Mouse (Mus musculus) left cerebral cortex, adult 2 months (tissue): ENCODE results near the gene Anapc15-ps. TPM values are rescaled to one million over a fixed set of nuclear protein-coding genes. Genes with fewer than 3 reads are reported as not detected.

ENCODE experiments used
- DNase-seq, 2 experiments: peaks; one replicate each; pipeline ENCODE4 v3.0.0; 2021 to 2022; ENCODE audit warnings: low spot score in 2 of 2, mixed read lengths in 1 of 2; ENCODE audit errors: extremely low spot score in 1 of 2
- H3K27ac ChIP-seq: fragments of 200-600 bp; 2 replicates; pipeline ENCODE4 v1.8.1; 2022
- H3K4me3 ChIP-seq: fragments of 200-600 bp; 2 replicates; pipeline ENCODE4 v1.8.1; 2022
- CTCF ChIP-seq: fragments of 200-600 bp; IDR thresholded peaks from 2 replicates; pipeline ENCODE4 v1.8.1; 2022; ENCODE audit warnings: antibody characterized with exemption, mild to moderate bottlenecking, moderate library complexity
- intact Hi-C: fragments of 180-260 bp; cut with DNase I; formaldehyde crosslinking; loops from one replicate; pipeline ENCODE4 v1.15.1; 2025
- total RNA-seq, 2 experiments: library from RNA; stranded (reverse); gene quantifications; 2 replicates each; pipeline ENCODE4 v1.2.3; 2021

Anapc15-ps gene
- total RNA-seq, 2 experiments from 2014 or later: not detected

DNA sequence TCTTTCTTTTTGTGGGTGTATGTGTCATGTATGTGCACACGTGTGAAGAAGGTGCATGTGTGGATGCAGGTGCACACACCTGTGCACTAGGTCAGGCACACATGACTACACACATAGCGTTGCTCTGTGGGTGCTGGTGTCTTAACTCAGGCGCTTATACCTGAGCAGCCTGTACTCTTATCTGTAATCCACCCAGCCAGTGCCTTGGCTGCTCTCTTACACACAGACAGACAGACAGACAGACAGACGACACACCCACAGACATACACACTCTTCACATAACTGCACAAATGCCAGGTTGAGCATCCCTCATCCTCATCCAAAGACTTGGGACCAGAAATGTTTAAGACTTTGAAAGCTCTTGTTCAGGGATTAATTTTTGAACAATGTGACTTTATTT lies 12.8 kb upstream of the Anapc15-ps start:
- DNase-seq: no peak
- intact Hi-C loops: no loop called here
- Histone ChIP-seq H3K4me3 (no peak overlapping the region), H3K27ac (no peak overlapping the region)
- no peak for TF ChIP-seq CTCF

GRCm38 (mm10) chr10:95684782-95685555 lies 11.7 kb upstream of the Anapc15-ps start:
- intact Hi-C loops: loop anchor here (5.0 kb wide), 1 partner anchor 128 kb away; no protein-coding TSS in a partner anchor
- H3K4me3 ChIP-seq: no peak overlapping the region
- H3K27ac ChIP-seq: no peak overlapping the region
- DNase-seq: no peak
- no peak; the same call in 1 of the 2 replicates for TF ChIP-seq CTCF

DNA sequence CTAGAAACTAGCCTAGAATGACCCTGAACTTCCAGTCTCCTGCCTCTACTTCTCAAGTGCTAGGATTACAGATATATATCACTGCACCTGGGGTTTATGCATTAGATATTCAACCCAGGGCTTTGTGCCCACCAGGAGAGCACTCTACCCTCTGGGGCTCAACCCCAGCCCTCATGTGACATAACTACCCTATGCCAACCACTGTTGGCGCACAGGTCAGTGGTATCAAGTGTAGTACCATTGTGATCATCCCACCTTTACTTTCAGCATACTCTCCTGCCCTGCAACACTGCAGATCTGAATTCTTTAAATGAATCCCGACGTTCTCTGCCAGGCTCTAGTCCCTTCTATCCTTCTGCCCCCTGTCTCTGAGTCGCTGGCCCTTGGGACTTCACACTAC lies 11.0 kb upstream of the Anapc15-ps start:
- no peak overlapping the region for H3K27ac ChIP-seq
- H3K4me3 ChIP-seq: no peak overlapping the region
- no peak for TF ChIP-seq CTCF
- intact Hi-C loops: loop anchor here (5.0 kb wide), 1 partner anchor 127 kb away; no protein-coding TSS in a partner anchor
- no peak for DNase-seq

- H3K4me3 ChIP-seq: no peak overlapping the region
- intact Hi-C loops: loop anchor here (5.0 kb wide), 1 partner anchor 126 kb away; no protein-coding TSS in a partner anchor
- no peak overlapping the region for H3K27ac ChIP-seq
- no peak for DNase-seq
- TF ChIP-seq CTCF: no peak
Observed at GRCm38 (mm10) chr10:95683735-95684134, 10.5 kb upstream of the Anapc15-ps start.

DNA sequence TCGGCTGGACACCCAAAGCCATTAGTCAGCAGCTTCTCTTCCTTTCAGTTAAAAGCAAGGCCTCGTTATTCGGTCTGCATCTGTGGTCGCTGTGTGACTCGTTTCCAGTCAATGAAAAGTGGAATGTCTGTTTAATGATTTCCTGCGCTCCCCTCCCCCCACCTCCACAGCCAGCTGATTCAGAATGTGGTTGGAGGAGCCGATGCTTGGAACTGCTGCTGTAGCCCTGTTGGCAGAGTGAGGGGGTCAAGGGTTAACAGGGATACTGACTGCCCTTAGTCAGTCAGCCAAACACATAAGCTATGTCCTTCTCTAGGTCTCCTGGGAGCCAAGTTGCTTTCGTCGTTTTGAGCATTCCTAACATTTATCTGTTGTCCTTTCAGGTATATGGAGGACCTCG lies 9.7 kb upstream of the Anapc15-ps start:
- intact Hi-C loops: loop anchor here (5.0 kb wide), 1 partner anchor 126 kb away; no protein-coding TSS in a partner anchor
- Histone ChIP-seq H3K27ac (no peak overlapping the region), H3K4me3 (no peak overlapping the region)
- TF ChIP-seq CTCF: no peak
- no peak for DNase-seq

DNA sequence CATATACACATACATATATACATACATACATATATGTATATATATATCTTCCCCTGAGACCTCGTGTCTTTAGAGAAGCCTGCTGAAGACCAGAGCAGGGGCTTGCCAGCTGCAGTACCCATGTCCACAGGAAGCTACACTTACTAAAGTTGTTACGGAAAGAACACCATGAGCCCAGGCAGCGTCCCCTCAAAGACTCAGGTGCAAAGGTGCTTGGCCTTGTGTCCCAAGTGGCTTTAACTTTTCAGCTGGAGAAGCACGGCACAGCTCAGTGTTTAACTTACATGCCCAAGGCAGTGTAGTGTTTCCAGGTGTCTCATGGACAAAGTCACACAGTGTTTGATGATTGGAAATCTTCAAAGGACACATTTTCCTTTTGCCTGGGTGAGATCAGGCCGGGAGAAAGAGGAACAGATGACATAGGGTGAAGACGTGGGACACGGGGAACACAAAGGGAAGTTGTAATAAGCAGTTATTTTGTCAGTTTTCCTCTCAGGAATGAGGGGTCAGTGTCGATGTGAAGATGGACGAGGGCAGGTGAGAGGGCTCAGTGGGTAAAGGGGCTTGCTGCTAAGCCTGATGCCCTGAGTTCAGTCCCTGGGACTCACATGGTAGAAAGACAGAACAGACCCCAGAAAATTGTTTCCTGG lies 9.0 kb upstream of the Anapc15-ps start:
- H3K4me3 ChIP-seq: no peak overlapping the region
- no peak overlapping the region for H3K27ac ChIP-seq
- DNase-seq: no peak
- no peak for TF ChIP-seq CTCF
- intact Hi-C loops: loop anchor here (5.0 kb wide), 1 partner anchor 125 kb away; no protein-coding TSS in a partner anchor

- intact Hi-C loops: loop anchor here (5.0 kb wide), 1 partner anchor 124 kb away; no protein-coding TSS in a partner anchor
- no peak for DNase-seq
- no peak for TF ChIP-seq CTCF
- H3K27ac ChIP-seq: no peak overlapping the region
- H3K4me3 ChIP-seq: no peak overlapping the region
Observed at GRCm38 (mm10) chr10:95681481-95681880, 8.2 kb upstream of the Anapc15-ps start.

GRCm38 (mm10) chr10:95681058-95681440 lies 7.8 kb upstream of the Anapc15-ps start:
- intact Hi-C loops: loop anchor here (5.0 kb wide), 1 partner anchor 124 kb away; no protein-coding TSS in a partner anchor
- Histone ChIP-seq H3K4me3 (no peak overlapping the region), H3K27ac (no peak overlapping the region)
- no peak for TF ChIP-seq CTCF
- no peak for DNase-seq

DNA sequence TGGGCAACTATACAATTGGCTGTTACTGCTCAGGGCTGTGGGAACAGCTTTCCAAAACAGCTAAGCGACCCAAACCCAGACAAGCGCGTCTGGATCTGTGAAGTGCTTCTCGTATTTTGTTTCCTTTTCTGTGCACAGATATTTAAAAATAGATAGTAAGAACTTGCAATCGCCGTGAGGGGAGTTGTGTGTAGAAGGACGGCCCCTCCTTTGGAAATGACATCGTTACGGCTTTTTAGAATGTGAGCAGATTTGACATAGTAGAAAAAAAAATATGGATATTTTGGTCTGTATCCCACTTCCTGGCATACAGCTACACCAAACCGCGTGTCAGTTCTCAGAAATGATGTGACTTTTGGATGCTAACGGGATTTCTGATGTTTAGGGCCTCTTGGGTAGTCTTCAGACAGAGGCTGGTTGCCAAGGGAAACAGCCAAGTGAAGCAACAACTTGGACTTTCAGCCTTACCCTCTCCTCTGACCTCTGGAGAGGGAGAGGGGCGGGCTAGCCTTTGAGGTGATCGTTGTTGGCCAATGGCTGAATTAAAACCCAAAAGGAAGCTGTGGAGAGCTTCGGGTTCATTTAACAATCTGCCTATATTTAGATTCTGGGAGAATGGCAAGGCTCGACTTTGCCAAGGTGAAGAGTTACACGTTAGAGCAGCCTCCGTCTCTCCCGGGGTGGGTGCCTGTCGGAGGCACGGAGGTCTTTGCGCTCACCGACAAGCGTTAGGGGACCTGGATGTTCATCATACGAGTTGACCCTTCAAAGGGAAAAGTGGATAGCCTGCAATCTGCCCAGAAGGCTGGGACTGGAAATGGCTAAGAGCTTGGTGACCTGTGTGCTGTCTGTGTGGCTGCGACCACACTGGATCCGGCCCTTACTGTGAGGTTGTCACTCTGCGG lies 7.2 kb upstream of the Anapc15-ps start:
- DNase-seq: no peak
- intact Hi-C loops: loop anchor here (5.0 kb wide), 1 partner anchor 123 kb away; no protein-coding TSS in a partner anchor
- peak overlapping the region; percentile 53; the same call in 1 of the 2 replicates for H3K27ac ChIP-seq
- H3K4me3 ChIP-seq: peak overlapping the region; percentile 4; the same call in 1 of the 2 replicates
- no peak for TF ChIP-seq CTCF

GRCm38 (mm10) chr10:95679131-95679530 lies 5.9 kb upstream of the Anapc15-ps start:
- no peak overlapping the region for H3K27ac ChIP-seq
- intact Hi-C loops: no loop called here
- TF ChIP-seq CTCF: no peak
- DNase-seq: no peak
- no peak overlapping the region for H3K4me3 ChIP-seq

- Histone ChIP-seq H3K27ac (no peak overlapping the region), H3K4me3 (no peak overlapping the region)
- intact Hi-C loops: no loop called here
- no peak for DNase-seq
- no peak for TF ChIP-seq CTCF
Observed at GRCm38 (mm10) chr10:95678661-95679060, 5.4 kb upstream of the Anapc15-ps start.
